Mouse (Mus musculus): ENCODE data around the gene 2610021A01Rik.
"Not testable (repeated sequence)": the region's sequence is repeated elsewhere in the genome, so short reads cannot be mapped to it uniquely, and the experiment has no call there.

The 2610021A01Rik gene

DNA sequence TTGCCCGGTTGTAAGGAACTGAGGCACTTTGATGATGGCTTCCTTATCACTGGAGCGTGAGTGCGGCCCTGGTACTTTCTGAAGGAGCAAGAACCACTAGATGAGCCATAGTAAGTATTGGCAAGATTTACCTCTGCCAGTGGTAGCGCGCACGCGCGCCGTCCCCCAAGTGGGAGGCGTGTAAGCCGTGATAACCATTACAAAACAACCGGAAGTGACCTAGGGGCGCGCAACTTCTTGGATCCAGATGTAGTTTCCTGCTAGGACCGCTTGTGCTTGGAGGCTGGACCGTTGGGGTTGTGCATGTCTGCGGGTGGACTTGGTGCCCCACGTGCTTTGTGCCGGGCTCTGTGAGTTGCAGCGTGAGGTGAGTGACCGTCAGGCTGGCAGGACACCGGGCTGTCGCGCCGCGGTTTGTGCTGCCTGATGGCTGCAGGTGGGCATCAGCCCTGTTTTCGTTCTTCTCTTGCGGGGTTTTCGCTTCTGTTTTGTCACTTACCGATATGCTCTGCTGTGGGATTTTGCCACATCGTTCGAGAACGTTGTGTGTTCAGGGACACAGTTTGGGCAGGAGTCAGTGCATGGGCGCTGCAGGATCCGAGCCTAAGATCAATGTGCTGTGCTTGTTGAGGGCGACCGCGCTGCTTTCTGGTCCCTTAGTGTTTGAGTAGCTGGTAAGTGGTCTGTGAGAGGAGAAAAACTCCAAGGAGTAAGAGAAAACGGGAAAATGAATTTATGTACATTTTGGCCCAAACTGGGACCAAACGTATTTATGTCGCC lies at the start of gene 2610021A01Rik:
Gene 2610021A01Rik, plus strand, starts transcription at position 197 of the 780 bp plus-strand sequence.
- DNase-seq (ENCODE audit: low read depth, low spot score): peak; percentile 96

DNA sequence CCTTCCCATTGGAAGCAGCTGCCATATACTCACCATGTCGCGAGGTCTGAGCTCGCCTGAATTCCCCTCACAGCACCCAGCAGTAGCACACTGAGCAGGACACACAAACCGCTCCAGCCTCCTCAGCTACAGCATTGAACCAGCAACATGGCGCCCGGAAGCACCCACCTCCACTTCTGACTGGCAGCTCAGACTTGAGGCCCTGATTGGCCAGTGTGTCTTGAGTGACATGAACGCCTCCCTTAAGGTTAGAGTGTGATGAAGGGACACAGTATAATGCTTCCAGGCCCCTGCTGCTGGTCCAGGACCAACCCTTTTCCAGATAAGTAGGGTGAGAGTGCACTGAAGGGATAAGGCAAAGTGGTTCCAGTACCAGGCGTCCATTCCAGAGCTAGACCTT lies 38.3 kb upstream of the 2610021A01Rik start:
- DNase-seq (ENCODE audit: low read depth, low spot score): no peak

DNA sequence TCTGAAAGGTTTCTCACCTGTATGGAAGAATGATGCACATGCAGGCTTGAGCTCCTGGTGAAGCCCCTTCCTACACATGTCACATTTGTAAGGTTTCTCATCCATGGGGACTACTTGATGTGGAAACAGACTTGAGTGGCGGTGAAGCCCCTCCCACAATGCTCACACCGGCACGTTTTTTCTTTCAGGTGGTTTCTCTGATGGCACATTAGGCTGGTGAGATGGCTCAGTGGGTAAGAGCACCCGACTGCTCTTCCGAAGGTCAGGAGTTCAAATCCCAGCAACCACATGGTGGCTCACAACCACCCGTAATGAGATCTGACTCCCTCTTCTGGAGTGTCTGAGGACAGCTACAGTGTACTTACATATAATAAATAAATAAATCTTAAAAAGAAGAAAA lies 25.5 kb upstream of the 2610021A01Rik start, which contains the start of gene Gm6871:
Gene Gm6871, minus strand, starts transcription at position 101 of the 400 bp plus-strand sequence.
- not testable (repeated sequence) for DNase-seq (ENCODE audit: low read depth, low spot score)

DNA sequence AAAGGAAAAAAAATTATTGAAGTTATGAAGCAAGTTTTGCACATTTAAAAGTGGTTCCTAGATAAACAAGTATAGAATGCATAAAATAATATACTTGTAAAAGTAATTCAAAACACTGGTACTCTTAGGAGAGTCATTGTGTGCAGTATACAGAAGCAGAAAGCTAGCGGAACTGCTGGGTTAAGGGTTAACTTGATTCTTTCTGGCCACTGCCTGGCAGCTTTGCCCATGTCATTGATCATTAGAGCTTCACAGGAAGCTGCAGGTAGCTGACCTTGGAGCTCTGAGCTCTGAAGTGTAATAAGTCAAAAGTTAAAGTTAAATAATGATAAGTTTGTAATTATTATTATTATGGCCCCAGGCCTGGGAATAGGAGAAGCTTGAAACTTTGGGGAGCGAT lies 21.1 kb upstream of the 2610021A01Rik start:
- no peak for DNase-seq (ENCODE audit: low read depth, low spot score)

DNA sequence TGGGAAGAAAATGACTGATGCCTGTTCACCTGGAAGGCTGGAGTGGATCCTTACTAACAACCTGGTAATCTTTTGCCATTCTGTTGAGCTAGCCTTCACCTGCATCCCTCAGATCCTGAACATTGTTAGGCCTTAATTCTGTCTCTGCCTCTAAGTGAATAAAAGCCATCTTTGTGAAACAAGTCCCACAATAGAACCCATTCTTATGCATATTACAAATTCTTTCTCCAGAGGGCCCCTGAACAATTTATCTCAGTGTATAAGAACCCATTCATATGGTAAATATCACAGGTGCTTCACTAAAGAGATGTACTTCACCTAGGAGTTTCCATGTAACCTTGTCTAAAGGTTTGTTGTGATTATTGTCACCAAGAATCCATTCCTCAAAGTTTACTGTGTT lies 17.0 kb upstream of the 2610021A01Rik start:
- no peak for DNase-seq (ENCODE audit: low read depth, low spot score)

DNA sequence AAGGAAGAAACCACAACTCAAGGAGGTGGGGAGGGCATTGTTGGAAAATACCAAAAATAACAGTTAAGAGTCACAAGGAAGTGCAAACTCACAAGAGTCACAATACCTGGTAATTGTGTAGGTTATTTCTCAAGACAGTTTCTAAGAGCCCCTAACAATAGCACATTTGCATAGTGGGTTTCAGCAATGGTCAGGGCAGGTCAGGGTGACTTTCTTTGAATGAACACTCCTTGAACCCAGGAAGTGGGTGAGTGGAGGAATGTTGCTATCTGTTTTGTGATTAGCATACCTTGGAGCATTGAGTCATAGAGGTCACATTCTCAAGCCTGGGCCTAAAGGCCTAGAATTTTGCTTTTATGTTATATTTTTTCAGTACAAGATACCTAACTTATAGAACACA lies 11.2 kb upstream of the 2610021A01Rik start:
- not testable (repeated sequence) for DNase-seq (ENCODE audit: low read depth, low spot score)

DNA sequence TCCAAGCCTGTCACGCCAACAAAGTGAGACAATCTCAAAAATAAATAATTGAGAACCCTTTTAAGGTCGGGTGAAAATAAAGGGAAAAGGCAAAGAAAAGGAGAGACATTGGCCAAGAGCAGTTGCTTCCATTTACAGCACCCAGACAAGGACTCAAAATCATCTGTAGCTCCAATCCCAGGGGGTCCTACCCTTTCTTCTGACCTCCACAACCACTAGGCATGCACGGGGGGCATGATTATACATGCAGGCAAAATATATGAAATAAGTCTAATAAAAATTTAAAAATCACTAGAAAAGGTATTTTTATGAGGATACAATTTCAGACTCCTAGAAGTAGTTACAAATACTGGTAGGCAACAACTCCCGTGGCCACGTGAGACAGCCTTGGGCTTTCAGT lies 415 bp upstream of the 2610021A01Rik start:
- DNase-seq (ENCODE audit: low read depth, low spot score): no peak

DNA sequence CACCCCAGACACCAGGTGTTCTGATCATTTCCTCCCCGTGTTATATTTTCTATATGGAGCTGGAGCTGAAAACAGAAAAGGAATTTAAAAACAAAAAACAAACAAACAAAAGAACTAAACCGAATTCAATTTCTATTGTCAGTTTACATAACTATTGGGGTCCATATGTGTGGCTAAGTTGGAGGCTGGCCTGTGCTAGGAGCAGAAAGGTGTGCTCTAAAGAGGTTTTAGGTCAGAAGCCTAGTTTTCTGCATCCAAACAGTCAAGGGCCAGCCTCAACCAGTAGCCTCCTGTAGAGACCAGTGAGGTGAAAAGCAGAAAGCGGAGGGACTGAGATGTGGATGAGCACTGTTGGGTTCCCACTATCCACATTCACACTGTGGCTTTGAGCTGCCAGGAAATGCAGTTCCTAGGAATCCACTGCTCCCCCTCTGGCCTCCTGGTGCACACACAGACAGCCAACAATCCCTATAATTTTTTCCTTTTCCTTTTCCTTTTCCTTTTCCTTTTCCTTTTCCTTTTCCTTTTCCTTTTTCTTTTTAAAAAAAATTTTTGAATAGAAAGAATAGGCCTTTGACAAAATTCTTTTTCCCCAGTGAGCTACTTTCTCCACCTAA lies 1.0 kb downstream of the 2610021A01Rik start:
- peak; percentile 55 for DNase-seq (ENCODE audit: low read depth, low spot score)

DNA sequence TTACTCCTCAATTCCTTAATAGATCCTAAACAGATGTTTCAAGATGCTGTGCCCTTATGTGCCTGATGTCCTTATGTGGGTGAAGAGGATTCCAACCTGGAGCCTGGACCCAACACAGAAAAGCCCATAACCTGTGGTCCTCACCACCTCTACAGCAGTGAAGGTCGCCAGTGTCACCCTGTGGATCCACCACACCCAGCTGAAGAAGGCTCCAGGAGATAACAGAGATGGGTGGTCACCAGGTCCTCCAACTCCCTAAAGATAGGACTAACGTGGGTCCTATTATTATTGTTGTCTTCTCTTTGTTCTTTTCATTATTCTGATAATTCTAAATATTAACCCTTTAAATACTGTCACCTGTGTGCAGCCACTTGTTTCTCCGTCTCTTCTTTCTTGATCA lies 12.6 kb downstream of the 2610021A01Rik start:
- DNase-seq (ENCODE audit: low read depth, low spot score): no peak

DNA sequence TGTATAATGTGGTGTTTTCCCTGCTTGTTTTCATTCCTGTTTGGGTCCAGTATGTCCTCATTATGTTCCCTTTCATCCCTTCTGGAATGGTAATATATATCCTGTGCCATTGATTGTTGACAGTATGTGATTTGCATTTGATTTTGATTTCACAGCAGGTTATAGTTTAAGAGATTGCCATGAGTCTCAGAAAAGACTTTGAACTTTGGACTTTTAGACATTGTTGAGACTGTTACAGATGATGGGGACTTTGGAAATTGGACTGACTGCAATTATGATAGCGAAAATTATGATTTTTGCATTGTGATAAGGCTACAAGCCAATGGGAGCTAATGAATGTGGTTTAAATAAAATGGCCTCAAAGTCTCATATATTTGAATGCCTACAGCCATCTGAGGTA lies 17.2 kb downstream of the 2610021A01Rik start:
- DNase-seq (ENCODE audit: low read depth, low spot score): not testable (repeated sequence)

DNA sequence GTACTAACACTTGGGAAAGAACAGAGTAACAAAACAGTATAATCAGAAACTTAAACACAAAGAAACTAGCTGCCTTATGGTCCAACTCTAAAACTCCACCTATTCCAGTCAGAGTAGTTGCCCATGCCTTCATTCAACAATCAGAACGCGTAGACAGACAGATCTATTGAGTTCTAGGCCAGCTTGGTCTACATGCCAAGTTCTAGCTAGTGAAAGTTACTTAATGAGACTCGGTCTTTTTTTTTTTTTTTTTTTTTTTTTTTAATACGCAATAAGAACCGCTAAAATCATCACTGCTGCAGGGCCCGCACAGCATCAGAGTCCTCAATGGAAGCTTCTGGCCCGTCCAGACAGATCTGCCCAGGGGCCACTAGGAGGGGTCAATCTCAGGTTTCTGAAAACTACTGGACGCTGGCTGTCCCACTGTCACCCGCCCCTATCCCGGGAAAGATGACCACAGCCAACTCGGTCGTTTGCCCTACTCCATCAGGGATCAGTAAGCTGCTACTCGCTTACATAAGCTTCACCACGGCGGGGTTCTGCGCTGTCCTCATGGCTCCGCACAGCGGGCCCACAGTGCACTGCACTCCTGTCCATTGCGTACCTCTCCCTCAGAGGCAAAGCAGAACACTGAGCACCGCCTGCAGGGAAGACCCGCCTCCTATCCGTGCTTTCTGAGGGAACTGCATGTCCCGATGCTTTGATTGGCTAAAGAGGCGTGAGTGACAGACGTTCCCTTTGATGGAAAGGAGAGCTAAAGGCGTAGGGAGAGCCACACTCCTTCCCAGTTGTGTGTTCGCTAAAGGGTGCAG lies 33.6 kb downstream of the 2610021A01Rik start, which contains the start of gene Zfp788:
Gene Zfp788, plus strand, starts transcription at position 795 of the 812 bp plus-strand sequence.
- DNase-seq (ENCODE audit: low read depth, low spot score): peak; percentile 96

DNA sequence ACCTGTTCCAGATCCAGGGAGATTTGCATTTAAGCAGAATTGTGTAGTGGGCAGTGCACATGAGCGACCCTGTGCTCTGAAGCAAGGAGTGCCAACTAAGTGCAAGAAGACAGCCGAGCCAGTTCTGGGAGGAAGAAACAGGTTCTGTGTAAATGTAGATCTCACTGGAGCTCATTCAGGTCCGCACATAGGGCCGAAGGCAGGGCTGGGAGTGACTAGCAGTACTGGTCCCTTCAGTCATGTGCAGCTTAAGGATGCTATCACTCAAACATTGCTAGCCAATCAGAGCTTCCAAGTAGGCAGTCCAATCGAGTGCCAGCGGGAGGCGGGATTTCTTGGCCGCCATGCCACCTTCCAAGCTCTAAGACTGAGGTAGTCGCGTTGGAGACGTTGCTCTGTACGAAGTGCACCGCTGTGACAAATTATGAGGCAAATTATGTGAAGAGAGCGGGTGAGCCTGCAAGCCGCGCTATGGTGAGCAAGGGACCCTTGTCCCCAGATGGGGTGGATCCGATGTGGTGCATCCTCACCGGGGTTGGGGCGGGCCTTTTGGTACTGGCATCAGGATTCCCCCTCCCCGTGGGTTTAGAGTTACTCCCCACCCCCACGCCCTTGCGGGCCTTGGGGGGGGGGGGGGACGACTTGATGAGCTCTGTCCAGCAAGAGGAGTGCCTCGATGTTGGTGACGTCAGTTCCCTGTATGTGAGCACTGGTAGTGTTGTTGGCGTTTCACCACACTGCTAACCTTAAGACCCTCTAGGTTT lies 34.4 kb downstream of the 2610021A01Rik start:
- peak; percentile 95 for DNase-seq (ENCODE audit: low read depth, low spot score)

DNA sequence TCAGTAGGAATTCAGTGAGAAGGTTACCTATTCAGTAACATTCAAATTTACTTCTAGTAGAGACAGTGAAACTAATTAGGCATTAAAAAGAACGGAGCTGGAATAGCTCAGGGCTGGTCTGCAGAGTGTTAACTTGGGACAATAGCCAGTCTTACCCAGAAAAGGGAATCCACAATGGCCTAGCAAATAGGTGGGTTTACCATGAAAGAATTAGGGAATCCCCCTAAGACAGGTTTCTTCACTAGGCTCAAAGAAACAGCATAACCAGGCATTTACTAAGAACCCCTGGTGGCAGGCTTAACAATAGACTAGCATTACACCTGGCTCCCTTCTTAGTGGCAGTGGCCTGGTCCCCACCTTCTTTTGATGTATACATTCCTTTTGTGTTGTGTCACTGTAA lies 75.3 kb downstream of the 2610021A01Rik start:
- not testable (repeated sequence) for DNase-seq (ENCODE audit: low read depth, low spot score)

All from 3T3-L1 (cell line).